Mouse (Mus musculus) G1E (cell line): Measurements from ENCODE around the gene Gm28048. TPM values are rescaled to one million over a fixed set of nuclear protein-coding genes. Genes with fewer than 3 reads are reported as not detected.

ENCODE experiments used
- ATAC-seq: 2 replicates; pipeline ENCODE4 v1.8.0; 2016; ENCODE audit warnings: mild to moderate bottlenecking; ENCODE audit not compliant: insufficient number of reproducible peaks, poor library complexity, low FRiP score, severe bottlenecking; ENCODE audit errors: extremely low read depth
- DNase-seq: peaks from one replicate; pipeline ENCODE4 v3.0.0; 2012; ENCODE audit warnings: low spot score
- H3K27me3 ChIP-seq: 2 replicates; pipeline ENCODE4 v1.6.1; 2012; ENCODE audit warnings: mild to moderate bottlenecking, low read length, inconsistent platforms; ENCODE audit not compliant: insufficient read depth
- H3K36me3 ChIP-seq: replicated peaks from 2 replicates; pipeline ENCODE3; 2012; ENCODE audit warnings: mild to moderate bottlenecking, inconsistent platforms
- H3K4me1 ChIP-seq: 2 replicates; pipeline ENCODE4 v1.6.1; 2012; ENCODE audit warnings: low read depth, low read length, inconsistent platforms, mixed read lengths; ENCODE audit not compliant: insufficient read depth
- H3K4me3 ChIP-seq: 2 replicates; pipeline ENCODE4 v1.5.1; 2012; ENCODE audit warnings: low read depth, mild to moderate bottlenecking, inconsistent platforms, low read length, moderate library complexity, mixed read lengths
- H3K9me3 ChIP-seq: replicated peaks from 2 replicates; pipeline ENCODE4 v1.6.1; 2012; ENCODE audit warnings: inconsistent platforms
- CTCF ChIP-seq: IDR thresholded peaks from 2 replicates; pipeline ENCODE4 v1.5.1; 2012; ENCODE audit warnings: low read depth, low read length, inconsistent platforms, mixed read lengths
- GATA1 ChIP-seq: IDR thresholded peaks from 2 replicates; pipeline ENCODE4 v1.6.1; 2012; ENCODE audit warnings: borderline replicate concordance, low read length, inconsistent platforms, mixed read lengths
- GATA2 ChIP-seq: IDR thresholded peaks from 2 replicates; pipeline ENCODE4 v1.6.1; 2012; ENCODE audit warnings: low read depth, low read length, inconsistent platforms, borderline replicate concordance
- POLR2AphosphoS5 ChIP-seq: IDR thresholded peaks from 2 replicates; pipeline ENCODE4 v1.6.1; 2012; ENCODE audit warnings: low read depth, low read length, inconsistent platforms; ENCODE audit not compliant: insufficient replicate concordance
- TAL1 ChIP-seq: conservative IDR thresholded peaks from 2 replicates; pipeline ENCODE4 v1.6.1; 2012; ENCODE audit warnings: low read depth, low read length, inconsistent platforms, mixed read lengths
- polyA plus RNA-seq: library from polyadenylated mRNA; stranded (reverse); fragments of >175 nt; gene quantifications from 2 replicates; pipeline ENCODE4 v1.2.3, GENCODE M21; 2012
- total RNA-seq, 2 experiments: library from RNA; stranded (forward) in 1 of 2; stranded (reverse) in 1 of 2; fragments of 200-1000 nt in 1 of 2; fragments of >200 nt in 1 of 2; fragmentation: Nextera tagmentation in 1 of 2; gene quantifications; 2 replicates each; pipeline ENCODE4 v1.2.3; 2014 to 2017

The Gm28048 gene
- total and polyA plus RNA-seq, 3 experiments, result 30.9 to 37.9 TPM; not detected in 1

GRCm38 (mm10) chr11:22972746-22973526 is 9.0 kb downstream of the Gm28048 start:
- peak; percentile 32; the same call in 1 of the 2 replicates for ATAC-seq
- Histone ChIP-seq H3K36me3 (peaks cover 50% of the 10 kb centered on the region), H3K4me3 (peak overlapping the region; percentile 76), H3K27me3 (no peaks in the 10 kb centered on the region), H3K9me3 (peaks cover 12% of the 10 kb centered on the region), H3K4me1 (peaks cover 29% of the 10 kb centered on the region)
- DNase-seq, result no peak
- TF ChIP-seq GATA2 (no peak), GATA1 (no peak), TAL1 (no peak), POLR2AphosphoS5 (no peak), CTCF (no peak)

- Histone ChIP-seq H3K27me3 (no peaks in the 10 kb centered on the region), H3K36me3 (peaks cover 47% of the 10 kb centered on the region), H3K9me3 (peaks cover 12% of the 10 kb centered on the region), H3K4me3 (peak within 1 kb of the TSS; percentile 76), H3K4me1 (peaks cover 27% of the 10 kb centered on the region)
- TF ChIP-seq TAL1 (no peak; the same call in 1 of the 2 replicates), GATA2 (no peak), POLR2AphosphoS5 (no peak), CTCF (no peak), GATA1 (no peak)
- ATAC-seq, result peak; percentile 72
- DNase-seq, result peak; percentile 44
These were observed 9.8 kb downstream of the Gm28048 start, which contains the start of gene Zrsr1 for GRCm38 (mm10) chr11:22971835-22972709. Gene Zrsr1, plus strand, starts transcription at chr11:22972005.

- TF ChIP-seq POLR2AphosphoS5 (no peak), CTCF (no peak), TAL1 (no peak), GATA2 (no peak)
- no peak for ATAC-seq
- Histone ChIP-seq H3K27me3 (no peaks in the 10 kb centered on the region), H3K9me3 (peaks cover 12% of the 10 kb centered on the region), H3K4me1 (peaks cover 21% of the 10 kb centered on the region), H3K4me3 (no peak overlapping the region), H3K36me3 (peaks cover 40% of the 10 kb centered on the region)
- no peak for DNase-seq
These were observed 11.3 kb downstream of the Gm28048 start for GRCm38 (mm10) chr11:22970546-22970945.

GRCm38 (mm10) chr11:22969486-22969885 is 12.4 kb downstream of the Gm28048 start:
- no peak overlapping the region for H3K4me3 ChIP-seq
- no peak for TF ChIP-seq GATA1
- peak; percentile 53 for TF ChIP-seq CTCF
- H3K27me3 ChIP-seq, result no peaks in the 10 kb centered on the region
- H3K9me3 ChIP-seq, result peaks cover 12% of the 10 kb centered on the region
- ATAC-seq (no peak), DNase-seq (no peak)
- H3K4me1 ChIP-seq, result peaks cover 21% of the 10 kb centered on the region
- peaks cover 38% of the 10 kb centered on the region for H3K36me3 ChIP-seq

GRCm38 (mm10) chr11:22965503-22965902 is 16.4 kb downstream of the Gm28048 start:
- peak; percentile 84 for ATAC-seq
- no peak for TF ChIP-seq TAL1
- no peak for TF ChIP-seq CTCF
- TF ChIP-seq GATA1, result no peak
- DNase-seq, result no peak
- Histone ChIP-seq H3K4me1 (peaks cover 3% of the 10 kb centered on the region), H3K36me3 (peaks cover 21% of the 10 kb centered on the region), H3K4me3 (no peak overlapping the region), H3K27me3 (no peaks in the 10 kb centered on the region), H3K9me3 (no peaks in the 10 kb centered on the region)

- no peak overlapping the region for H3K4me3 ChIP-seq
- peaks cover 25% of the 10 kb centered on the region for H3K36me3 ChIP-seq
- no peak for TF ChIP-seq POLR2AphosphoS5
- no peak for TF ChIP-seq GATA2
- TF ChIP-seq CTCF, result no peak
- no peak for TF ChIP-seq GATA1
- TF ChIP-seq TAL1, result no peak
- H3K4me1 ChIP-seq, result peaks cover 3% of the 10 kb centered on the region
- no peak for DNase-seq
- H3K27me3 ChIP-seq, result no peaks in the 10 kb centered on the region
- no peaks in the 10 kb centered on the region for H3K9me3 ChIP-seq
- ATAC-seq, result no peak
These were observed 17.5 kb downstream of the Gm28048 start for GRCm38 (mm10) chr11:22964401-22964800.
